In genomic region chr8:125314221-125314984, GRCm38 (mm10) we compare ENCODE assay signal across 24 mouse cellular contexts.
DNase-seq lines count a peak whose midpoint lies in the region; ATAC-seq lines count a peak whose summit lies in the region.
"Had no signal": no experiment of that assay in that cellular context is flagged by ENCODE, and none has a peak within 500 bp of the region (broad histone marks: within the 10 kb centered on the region; RNA-seq: fewer than 3 reads in every experiment).

No protein-coding gene starts in this region.

- no peaks in the 10 kb centered on the region for H3K36me3 ChIP-seq in heart, embryonic 12.5 days
- H3K36me3 ChIP-seq in intestine, embryonic 15.5 days: no peaks in the 10 kb centered on the region
- H3K36me3 ChIP-seq: forebrain, embryonic 10.5 days; hindbrain, embryonic 13.5 days; limb, embryonic 15.5 days; midbrain, embryonic 13.5 days; stomach, embryonic 15.5 days had no signal

- 31% methylated on average over 10 of the region's 10 CpGs for WGBS in heart, embryonic 12.5 days
- 71% methylated on average over 10 of the region's 10 CpGs for WGBS in intestine, embryonic 15.5 days

- H3K27me3 ChIP-seq in heart, embryonic 12.5 days (replicated peaks): no peaks in the 10 kb centered on the region; the same call in 1 of the 2 replicates
- no peaks in the 10 kb centered on the region for H3K27me3 ChIP-seq in intestine, embryonic 15.5 days (replicated peaks)
- H3K27me3 ChIP-seq: limb, embryonic 15.5 days; stomach, embryonic 15.5 days had no signal

- H3K9me3 ChIP-seq in heart, embryonic 12.5 days (replicated peaks): no peaks in the 10 kb centered on the region
- H3K9me3 ChIP-seq in intestine, embryonic 15.5 days: no peaks in the 10 kb centered on the region
- H3K9me3 ChIP-seq: forebrain, embryonic 10.5 days; hindbrain, embryonic 13.5 days; limb, embryonic 15.5 days; megakaryocyte, embryonic 14.5 days; midbrain, embryonic 13.5 days; stomach, embryonic 15.5 days had no signal

- no peak overlapping the region for H3K9ac ChIP-seq in heart, embryonic 12.5 days
- H3K9ac ChIP-seq in intestine, embryonic 15.5 days: no peak overlapping the region
- H3K9ac ChIP-seq: hindbrain, embryonic 13.5 days; limb, embryonic 15.5 days; liver, embryonic 14.5 days; midbrain, embryonic 13.5 days; stomach, embryonic 15.5 days had no signal

- peaks cover 34% of the 10 kb centered on the region for H3K4me1 ChIP-seq in heart, embryonic 12.5 days (replicated peaks)
- peaks cover 14% of the 10 kb centered on the region; the same call in 1 of the 2 replicates for H3K4me1 ChIP-seq in intestine, embryonic 15.5 days (replicated peaks)
- H3K4me1 ChIP-seq: limb, embryonic 15.5 days; megakaryocyte, embryonic 14.5 days had no signal

- no peak overlapping the region for H3K4me3 ChIP-seq in heart, embryonic 12.5 days
- no peak overlapping the region for H3K4me3 ChIP-seq in intestine, embryonic 15.5 days (replicated peaks)
- H3K4me3 ChIP-seq: forebrain, embryonic 10.5 days; hindbrain, embryonic 13.5 days; limb, embryonic 15.5 days; megakaryocyte, embryonic 14.5 days; midbrain, embryonic 13.5 days; stomach, embryonic 15.5 days had no signal

- H3K27ac ChIP-seq in heart, embryonic 12.5 days (ENCODE audit: poor library complexity, severe bottlenecking): peak overlapping the region; percentile 45
- no peak overlapping the region for H3K27ac ChIP-seq in intestine, embryonic 15.5 days
- H3K27ac ChIP-seq: forebrain, embryonic 10.5 days; hindbrain, embryonic 13.5 days; limb, embryonic 15.5 days; liver, embryonic 14.5 days; midbrain, embryonic 13.5 days; stomach, embryonic 15.5 days had no signal

- no peak overlapping the region; the same call in 1 of the 2 replicates for H3K4me2 ChIP-seq in heart, embryonic 12.5 days
- no peak overlapping the region for H3K4me2 ChIP-seq in intestine, embryonic 15.5 days (replicated peaks)
- H3K4me2 ChIP-seq: hindbrain, embryonic 13.5 days; limb, embryonic 15.5 days; midbrain, embryonic 13.5 days; stomach, embryonic 15.5 days had no signal

- ATAC-seq in heart, embryonic 12.5 days (ENCODE audit: insufficient number of reproducible peaks, low FRiP score): peak; percentile 62; the same call in 1 of the 2 replicates
- ATAC-seq in intestine, embryonic 15.5 days: no peak
- ATAC-seq: forebrain, embryonic 16.5 days; inflammation-experienced regulatory T-cells, adult 6 months; midbrain, embryonic 13.5 days had no signal

- DNase-seq in heart, postnatal 4 days: no peak
- peak; percentile 30 for DNase-seq in kidney, adult 9 months
- DNase-seq in kidney, postnatal 25 days: no peak
- peak; percentile 67 for DNase-seq in retina, postnatal 1 day
- no peak for DNase-seq in retina, embryonic 14.5 days (ENCODE audit: low spot score)
- peak; percentile 14 for DNase-seq in adrenal gland, postnatal 25 days
- DNase-seq: cerebellum, adult 11-12 months; cerebellum, postnatal 10 days; gastrocnemius, postnatal 10 days; layer of hippocampus, adult 9-11 months; left cerebral cortex, postnatal 4 days; lung, postnatal 10 days; thymus, postnatal 4 days had no signal

Comparison
In these comparisons a context has a peak if more than half of its experiments do, and no peak if none do; other contexts are left out.
1. DNase-seq: peak in kidney, adult 9 months (single experiment), retina, postnatal 1 day (single experiment) and adrenal gland, postnatal 25 days (single experiment); none in heart, postnatal 4 days (single experiment), kidney, postnatal 25 days (0 of 2) and retina, embryonic 14.5 days (single experiment).